Mouse (Mus musculus) Muller cell, postnatal 12 days (primary cell): Measurements from ENCODE around the gene Rasgrf1.

ENCODE experiments used
- DNase-seq: peaks from one replicate; pipeline ENCODE4 v3.0.0-alpha.2; 2015; ENCODE audit errors: inconsistent ontology term

The Rasgrf1 gene

GRCm38 (mm10) chr9:89906645-89907044 is 3.1 kb upstream of the Rasgrf1 start:
- peak; percentile 33 for DNase-seq

- no peak for DNase-seq
Measured at GRCm38 (mm10) chr9:89907941-89908340, 1.8 kb upstream of the Rasgrf1 start.

GRCm38 (mm10) chr9:89908601-89909000 is 1.1 kb upstream of the Rasgrf1 start:
- peak; percentile 43 for DNase-seq

- DNase-seq, result no peak
Measured at GRCm38 (mm10) chr9:89910011-89910400, 298 bp downstream of the Rasgrf1 start.

GRCm38 (mm10) chr9:89910741-89911444 is 1.2 kb downstream of the Rasgrf1 start:
- DNase-seq, result no peak

- no peak for DNase-seq
Measured at GRCm38 (mm10) chr9:89911891-89912549, 2.3 kb downstream of the Rasgrf1 start.

GRCm38 (mm10) chr9:89913135-89913534 is 3.4 kb downstream of the Rasgrf1 start:
- no peak for DNase-seq

- DNase-seq, result no peak
Measured at GRCm38 (mm10) chr9:89916471-89916870, 6.8 kb downstream of the Rasgrf1 start.

- DNase-seq, result no peak
Measured at GRCm38 (mm10) chr9:89917431-89917830, 7.7 kb downstream of the Rasgrf1 start.

GRCm38 (mm10) chr9:89918832-89919231 is 9.1 kb downstream of the Rasgrf1 start:
- peak; percentile 61 for DNase-seq

- DNase-seq, result no peak
Measured at GRCm38 (mm10) chr9:89921121-89921520, 11.4 kb downstream of the Rasgrf1 start.

- no peak for DNase-seq
Measured at GRCm38 (mm10) chr9:89922666-89923065, 13.0 kb downstream of the Rasgrf1 start.

- peak; percentile 71 for DNase-seq
Measured at GRCm38 (mm10) chr9:89924836-89925235, 15.1 kb downstream of the Rasgrf1 start.

- no peak for DNase-seq
Measured at GRCm38 (mm10) chr9:89928497-89928896, 18.8 kb downstream of the Rasgrf1 start.

GRCm38 (mm10) chr9:89940428-89940827 is 30.7 kb downstream of the Rasgrf1 start:
- DNase-seq, result no peak

- no peak for DNase-seq
Measured at GRCm38 (mm10) chr9:89946830-89947229, 37.1 kb downstream of the Rasgrf1 start.

GRCm38 (mm10) chr9:89948602-89949001 is 38.9 kb downstream of the Rasgrf1 start:
- no peak for DNase-seq

- no peak for DNase-seq
Measured at GRCm38 (mm10) chr9:89953596-89954215, 44.0 kb downstream of the Rasgrf1 start.

- DNase-seq, result no peak
Measured at GRCm38 (mm10) chr9:89954860-89955479, 45.3 kb downstream of the Rasgrf1 start.

GRCm38 (mm10) chr9:89958959-89959358 is 49.3 kb downstream of the Rasgrf1 start:
- DNase-seq, result no peak

GRCm38 (mm10) chr9:89964091-89964490 is 54.4 kb downstream of the Rasgrf1 start:
- DNase-seq, result no peak

- no peak for DNase-seq
Measured at GRCm38 (mm10) chr9:89967716-89968115, 58.0 kb downstream of the Rasgrf1 start.
